Mouse (Mus musculus) megakaryocyte, adult 5-6 weeks (primary cell): ENCODE measurements around the gene Mcrip2. TPM values are rescaled to one million over a fixed set of nuclear protein-coding genes. Genes with fewer than 3 reads are reported as not detected.
A peak's percentile ranks its signal among the peaks of the same experiment; 100 is the strongest.

ENCODE experiments used
- ATAC-seq: 2 replicates; pipeline ENCODE4 v1.8.0; 2016; ENCODE audit warnings: mild to moderate bottlenecking, inconsistent platforms; ENCODE audit not compliant: poor library complexity, severe bottlenecking
- total RNA-seq, 2 experiments: library from RNA; stranded (forward) in 1 of 2; stranded (reverse) in 1 of 2; fragments of 153-499, 151-499 nt in 1 of 2; fragments of 221-1000, 200-1000 nt in 1 of 2; gene quantifications; 2 replicates each; pipeline versions ENCODE4 v1.2.3 to v1.2.4; 2015 to 2017

Mcrip2 gene
- total RNA-seq, 2 experiments from 2014 or later, result 3.1 to 3.5 TPM

GRCm38 (mm10) chr17:25835816-25836215 is 32.7 kb downstream of the Mcrip2 start:
- no peak for ATAC-seq

GRCm38 (mm10) chr17:25835301-25835700 is 33.3 kb downstream of the Mcrip2 start:
- no peak for ATAC-seq

GRCm38 (mm10) chr17:25834595-25835222 is 33.9 kb downstream of the Mcrip2 start:
- ATAC-seq, result no peak

GRCm38 (mm10) chr17:25833961-25834594 is 34.5 kb downstream of the Mcrip2 start:
- no peak for ATAC-seq

GRCm38 (mm10) chr17:25833291-25833663 is 35.3 kb downstream of the Mcrip2 start, which contains the start of gene Stub1:
Gene Stub1, minus strand, starts transcription at chr17:25833404.
- ATAC-seq, result peak; percentile 52

- ATAC-seq, result peak; percentile 86
Measured at GRCm38 (mm10) chr17:25832436-25833290, 35.9 kb downstream of the Mcrip2 start.

GRCm38 (mm10) chr17:25831451-25832281 is 36.9 kb downstream of the Mcrip2 start:
- ATAC-seq, result no peak

GRCm38 (mm10) chr17:25830806-25831431 is 37.6 kb downstream of the Mcrip2 start:
- ATAC-seq, result no peak

- no peak for ATAC-seq
Measured at GRCm38 (mm10) chr17:25830200-25830753, 38.3 kb downstream of the Mcrip2 start.

GRCm38 (mm10) chr17:25829558-25830017 is 39.0 kb downstream of the Mcrip2 start:
- ATAC-seq, result no peak

GRCm38 (mm10) chr17:25828712-25829557 is 39.6 kb downstream of the Mcrip2 start, which contains the start of gene Jmjd8:
Gene Jmjd8, plus strand, starts transcription at chr17:25828867.
- ATAC-seq, result peak; percentile 34

- no peak for ATAC-seq
Measured at GRCm38 (mm10) chr17:25828223-25828594, 40.4 kb downstream of the Mcrip2 start.

- ATAC-seq, result no peak
Measured at GRCm38 (mm10) chr17:25827546-25828222, 40.9 kb downstream of the Mcrip2 start.

- ATAC-seq, result no peak
Measured at GRCm38 (mm10) chr17:25827011-25827410, 41.6 kb downstream of the Mcrip2 start.

- ATAC-seq, result no peak
Measured at GRCm38 (mm10) chr17:25825984-25826570, 42.5 kb downstream of the Mcrip2 start.

GRCm38 (mm10) chr17:25825311-25825710 is 43.3 kb downstream of the Mcrip2 start:
- no peak for ATAC-seq

GRCm38 (mm10) chr17:25824362-25825142 is 44.0 kb downstream of the Mcrip2 start:
- ATAC-seq, result no peak
